Mouse (Mus musculus) MEL (cell line): ENCODE results near the gene Eef1akmt2. TPM values are rescaled to one million over a fixed set of nuclear protein-coding genes. Genes with fewer than 3 reads are reported as not detected.

Experiments
- DNase-seq: peaks from one replicate; pipeline ENCODE4 v3.0.0; 2011; ENCODE audit warnings: low read depth, low spot score
- H3K27ac ChIP-seq: 2 replicates; pipeline ENCODE4 v1.5.1; 2012; ENCODE audit warnings: low read depth, mild to moderate bottlenecking, control low read depth, low read length, moderate library complexity; ENCODE audit not compliant: control insufficient read depth
- H3K27me3 ChIP-seq, 2 experiments: fragments of 150-350 bp in 1 of 2; sonication (generic) in 1 of 2; 2 replicates each; pipeline ENCODE4 v1.6.1; 2012; ENCODE audit warnings: low read length in 2 of 2, mild to moderate bottlenecking in 2 of 2, improper control_type of control experiment in 1 of 2, moderate library complexity in 1 of 2; ENCODE audit not compliant: insufficient read depth in 2 of 2, control insufficient read depth in 1 of 2
- H3K36me3 ChIP-seq, 2 experiments: 2 replicates each; pipeline ENCODE4 v1.6.1; 2012 to 2014; ENCODE audit warnings: low read length in 2 of 2, improper control_type of control experiment in 1 of 2, inconsistent platforms in 1 of 2, mild to moderate bottlenecking in 1 of 2; ENCODE audit not compliant: insufficient read depth in 2 of 2, control insufficient read depth in 1 of 2
- H3K4me1 ChIP-seq, 2 experiments: fragments of 150-350 bp in 1 of 2; sonication (generic) in 1 of 2; 2 replicates each; pipeline ENCODE4 v1.6.1; 2012; ENCODE audit warnings: low read length in 2 of 2, improper control_type of control experiment in 1 of 2, mild to moderate bottlenecking in 1 of 2; ENCODE audit not compliant: insufficient read depth in 2 of 2, control insufficient read depth in 1 of 2
- H3K4me3 ChIP-seq, 2 experiments: fragments of 150-350 bp in 1 of 2; sonication (generic) in 1 of 2; 2 replicates each; pipeline ENCODE4 v1.5.1; 2012; ENCODE audit warnings: low read depth in 2 of 2, low read length in 2 of 2, mild to moderate bottlenecking in 2 of 2, moderate library complexity in 2 of 2, control low read depth in 1 of 2, improper control_type of control experiment in 1 of 2; ENCODE audit not compliant: control insufficient read depth in 1 of 2, insufficient read depth in 1 of 2
- H3K79me2 ChIP-seq: 2 replicates; pipeline ENCODE4 v1.6.1; 2012; ENCODE audit warnings: mild to moderate bottlenecking, low read length, moderate library complexity; ENCODE audit not compliant: control insufficient read depth, poor library complexity, insufficient read depth
- H3K9ac ChIP-seq: 2 replicates; pipeline ENCODE4 v1.6.1; 2012; ENCODE audit warnings: low read depth, mild to moderate bottlenecking, control low read depth, low read length, moderate library complexity; ENCODE audit not compliant: control insufficient read depth, poor library complexity, severe bottlenecking
- H3K9me3 ChIP-seq: fragments of 150-350 bp; sonication (generic); replicated peaks from 2 replicates; pipeline ENCODE4 v1.6.1; 2012; ENCODE audit warnings: mild to moderate bottlenecking, low read length, improper control_type of control experiment, moderate library complexity; ENCODE audit not compliant: insufficient read depth
- BHLHE40 ChIP-seq: IDR thresholded peaks from 2 replicates; pipeline ENCODE4 v1.6.1; 2012; ENCODE audit warnings: low read depth, mild to moderate bottlenecking, inconsistent platforms, low read length, improper control_type of control experiment, borderline replicate concordance
- CHD1 ChIP-seq: IDR thresholded peaks from 2 replicates; pipeline ENCODE4 v1.6.1; 2012; ENCODE audit warnings: low read depth, mild to moderate bottlenecking, inconsistent platforms, low read length, improper control_type of control experiment
- CHD2 ChIP-seq: IDR thresholded peaks from 2 replicates; pipeline ENCODE4 v1.6.1; 2011; ENCODE audit warnings: low read length, improper control_type of control experiment
- CTCF ChIP-seq, 3 experiments: IDR thresholded peaks in 2 of 3; conservative IDR thresholded peaks in 1 of 3; 2 replicates each; pipeline ENCODE4 v1.5.1; 2011 to 2012; ENCODE audit warnings: low read length in 3 of 3, low read depth in 2 of 3, mild to moderate bottlenecking in 2 of 3, improper control_type of control experiment in 1 of 3, inconsistent platforms in 1 of 3, mixed read lengths in 1 of 3, moderate library complexity in 1 of 3; ENCODE audit not compliant: control insufficient read depth in 1 of 3, insufficient read depth in 1 of 3, poor library complexity in 1 of 3, severe bottlenecking in 1 of 3
- E2F4 ChIP-seq: IDR thresholded peaks from 2 replicates; pipeline ENCODE4 v1.6.1; 2011; ENCODE audit warnings: low read depth, low read length, improper control_type of control experiment, borderline replicate concordance
- ELF1 ChIP-seq: IDR thresholded peaks from 2 replicates; pipeline ENCODE4 v1.6.1; 2014; ENCODE audit warnings: low read depth, mild to moderate bottlenecking, inconsistent platforms, low read length, improper control_type of control experiment, moderate library complexity
- EP300 ChIP-seq, 2 experiments: IDR thresholded peaks; 2 replicates each; pipeline ENCODE4 v1.6.1; 2011; ENCODE audit warnings: improper control_type of control experiment in 2 of 2, low read length in 2 of 2, low read depth in 1 of 2, mild to moderate bottlenecking in 1 of 2
- GABPA ChIP-seq: IDR thresholded peaks from 2 replicates; pipeline ENCODE4 v1.6.1; 2012; ENCODE audit warnings: low read depth, mild to moderate bottlenecking, inconsistent platforms, low read length, improper control_type of control experiment, moderate library complexity
- GATA1 ChIP-seq: IDR thresholded peaks from 2 replicates; pipeline ENCODE4 v1.6.1; 2011; ENCODE audit warnings: low read depth, low read length, improper control_type of control experiment
- HCFC1 ChIP-seq: IDR thresholded peaks from 2 replicates; pipeline ENCODE4 v1.6.1; 2012; ENCODE audit warnings: low read depth, mild to moderate bottlenecking, inconsistent platforms, low read length, improper control_type of control experiment, moderate library complexity
- JUND ChIP-seq: IDR thresholded peaks from 2 replicates; pipeline ENCODE4 v1.6.1; 2011; ENCODE audit warnings: low read depth, mild to moderate bottlenecking, improper control_type of control experiment, low read length
- KAT2A ChIP-seq: conservative IDR thresholded peaks from 2 replicates; pipeline ENCODE4 v1.6.1; 2012; ENCODE audit warnings: low read depth, low read length, improper control_type of control experiment, inconsistent platforms
- MAFK ChIP-seq: IDR thresholded peaks from 2 replicates; pipeline ENCODE4 v1.6.1; 2011; ENCODE audit warnings: low read depth, mild to moderate bottlenecking, low read length, improper control_type of control experiment, borderline replicate concordance
- MAX ChIP-seq: IDR thresholded peaks from 2 replicates; pipeline ENCODE4 v1.6.1; 2011; ENCODE audit warnings: low read length, improper control_type of control experiment
- MAZ ChIP-seq: IDR thresholded peaks from 2 replicates; pipeline ENCODE4 v1.6.1; 2012; ENCODE audit warnings: low read depth, mild to moderate bottlenecking, inconsistent platforms, low read length, improper control_type of control experiment
- MEF2A ChIP-seq: IDR thresholded peaks from 2 replicates; pipeline ENCODE4 v1.6.1; 2014; ENCODE audit warnings: low read depth, mild to moderate bottlenecking, inconsistent platforms, low read length, improper control_type of control experiment; ENCODE audit not compliant: poor library complexity, insufficient replicate concordance, severe bottlenecking; ENCODE audit errors: extremely low read depth
- MXI1 ChIP-seq: IDR thresholded peaks from 2 replicates; pipeline ENCODE4 v1.6.1; 2011; ENCODE audit warnings: mild to moderate bottlenecking, low read depth, low read length, improper control_type of control experiment
- MYB ChIP-seq: IDR thresholded peaks from 2 replicates; pipeline ENCODE4 v1.6.1; 2011; ENCODE audit warnings: mild to moderate bottlenecking, low read depth, low read length, improper control_type of control experiment
- MYC ChIP-seq: IDR thresholded peaks from 2 replicates; pipeline ENCODE4 v1.6.1; 2011; ENCODE audit warnings: low read depth, mild to moderate bottlenecking, low read length, improper control_type of control experiment, moderate library complexity
- NELFE ChIP-seq: IDR thresholded peaks from 2 replicates; pipeline ENCODE4 v1.6.1; 2011; ENCODE audit warnings: low read depth, low read length, improper control_type of control experiment
- NRF1 ChIP-seq: IDR thresholded peaks from 2 replicates; pipeline ENCODE4 v1.6.1; 2014; ENCODE audit warnings: low read depth, mild to moderate bottlenecking, inconsistent platforms, low read length, improper control_type of control experiment, moderate library complexity; ENCODE audit not compliant: poor library complexity, insufficient read depth, severe bottlenecking
- POLR2A ChIP-seq, 2 experiments: IDR thresholded peaks; 2 replicates each; pipeline ENCODE4 v1.6.1; 2011 to 2012; ENCODE audit warnings: low read length in 2 of 2, mild to moderate bottlenecking in 2 of 2, control low read depth in 1 of 2, improper control_type of control experiment in 1 of 2, low read depth in 1 of 2, moderate library complexity in 1 of 2; ENCODE audit not compliant: control insufficient read depth in 1 of 2, insufficient read depth in 1 of 2, poor library complexity in 1 of 2
- POLR2AphosphoS2 ChIP-seq: IDR thresholded peaks from 2 replicates; pipeline ENCODE4 v1.6.1; 2011; ENCODE audit warnings: low read length, improper control_type of control experiment
- POLR2AphosphoS5 ChIP-seq: IDR thresholded peaks from 2 replicates; pipeline ENCODE4 v1.6.1; 2012; ENCODE audit warnings: low read depth, borderline replicate concordance, mild to moderate bottlenecking, inconsistent platforms, low read length, moderate library complexity, mixed read lengths
- RAD21 ChIP-seq: IDR thresholded peaks from 2 replicates; pipeline ENCODE4 v1.6.1; 2011; ENCODE audit warnings: mild to moderate bottlenecking, low read depth, low read length, improper control_type of control experiment
- RCOR1 ChIP-seq: IDR thresholded peaks from 2 replicates; pipeline ENCODE4 v1.6.1; 2012; ENCODE audit warnings: low read depth, mild to moderate bottlenecking, inconsistent platforms, low read length, improper control_type of control experiment
- SIN3A ChIP-seq: IDR thresholded peaks from 2 replicates; pipeline ENCODE4 v1.6.1; 2012; ENCODE audit warnings: low read length, improper control_type of control experiment, inconsistent platforms
- SMC3 ChIP-seq: IDR thresholded peaks from 2 replicates; pipeline ENCODE4 v1.6.1; 2011; ENCODE audit warnings: low read depth, low read length, improper control_type of control experiment
- TAL1 ChIP-seq: IDR thresholded peaks from 2 replicates; pipeline ENCODE4 v1.6.1; 2012; ENCODE audit warnings: mild to moderate bottlenecking, inconsistent platforms, low read length, moderate library complexity, mixed read lengths
- TBP ChIP-seq: IDR thresholded peaks from 2 replicates; pipeline ENCODE4 v1.8.0; 2011; ENCODE audit warnings: low read depth, low read length, improper control_type of control experiment
- TCF12 ChIP-seq: IDR thresholded peaks from 2 replicates; pipeline ENCODE4 v1.6.1; 2014; ENCODE audit warnings: low read depth, mild to moderate bottlenecking, inconsistent platforms, low read length, improper control_type of control experiment, moderate library complexity
- UBTF ChIP-seq: IDR thresholded peaks from 2 replicates; pipeline ENCODE4 v1.6.1; 2012; ENCODE audit warnings: low read depth, mild to moderate bottlenecking, inconsistent platforms, low read length, improper control_type of control experiment, moderate library complexity, borderline replicate concordance; ENCODE audit not compliant: insufficient read depth
- USF1 ChIP-seq: IDR thresholded peaks from 2 replicates; pipeline ENCODE4 v1.6.1; 2014; ENCODE audit warnings: low read depth, mild to moderate bottlenecking, inconsistent platforms, low read length, improper control_type of control experiment, moderate library complexity
- USF2 ChIP-seq, 2 experiments: IDR thresholded peaks; 2 replicates each; pipeline ENCODE4 v1.6.1; 2011 to 2012; ENCODE audit warnings: improper control_type of control experiment in 2 of 2, low read length in 2 of 2, borderline replicate concordance in 1 of 2, inconsistent platforms in 1 of 2, low read depth in 1 of 2, mild to moderate bottlenecking in 1 of 2; ENCODE audit not compliant: insufficient read depth in 1 of 2
- ZC3H11A ChIP-seq: IDR thresholded peaks from 2 replicates; pipeline ENCODE4 v1.6.1; 2012; ENCODE audit warnings: low read depth, mild to moderate bottlenecking, inconsistent platforms, low read length, improper control_type of control experiment
- ZKSCAN1 ChIP-seq: IDR thresholded peaks from 2 replicates; pipeline ENCODE4 v1.6.1; 2012; ENCODE audit warnings: low read depth, mild to moderate bottlenecking, inconsistent platforms, low read length, improper control_type of control experiment, moderate library complexity
- ZMIZ1 ChIP-seq: IDR thresholded peaks from 2 replicates; pipeline ENCODE4 v1.6.1; 2012; ENCODE audit warnings: low read depth, mild to moderate bottlenecking, inconsistent platforms, low read length, improper control_type of control experiment, moderate library complexity
- ZNF384 ChIP-seq: IDR thresholded peaks from 2 replicates; pipeline ENCODE4 v1.6.1; 2012; ENCODE audit warnings: low read depth, mild to moderate bottlenecking, inconsistent platforms, low read length, improper control_type of control experiment
- polyA plus RNA-seq, 2 experiments: library from polyadenylated mRNA; stranded (reverse) in 1 of 2; unstranded in 1 of 2; fragments of >175 nt in 1 of 2; fragments of >200 nt in 1 of 2; gene quantifications; 2 replicates each; pipeline versions ENCODE4 v1.2.1 to v1.2.4; 2012; ENCODE audit warnings: low replicate concordance in 2 of 2, low read depth in 1 of 2; ENCODE audit not compliant: insufficient read length in 2 of 2, insufficient read depth in 1 of 2, missing spikeins in 1 of 2
- total RNA-seq: library from RNA; depleted of rRNA; stranded (reverse); fragments of 300-350 nt; gene quantifications from 2 replicates; pipeline ENCODE4 v1.2.3, GENCODE M21; 2012

The Eef1akmt2 gene
- total and polyA plus RNA-seq, 3 experiments: 26.9 to 330 (median 27.0) TPM

GRCm38 (mm10) chr7:132866316-132866715, 13.8 kb upstream of the Eef1akmt2 start:
- Histone ChIP-seq H3K9me3 (no peaks in the 10 kb centered on the region), H3K27me3 (no peaks in the 10 kb centered on the region), H3K4me3 (peak overlapping the region in 1 of 2 experiments; percentile 39; a peak in 2 of 4 replicates), H3K36me3 (peaks cover 18 to 41% of the 10 kb centered on the region in 2 experiments), H3K4me1 (peaks cover 11 to 15% of the 10 kb centered on the region in 2 experiments; a peak in 3 of 4 replicates), H3K27ac (peak overlapping the region; percentile 99), H3K9ac (peak overlapping the region; percentile 59), H3K79me2 (peaks cover 25% of the 10 kb centered on the region)
- peak; percentile 95 for DNase-seq
- no peak for TF ChIP-seq ELF1
- TF ChIP-seq MAFK: peak; percentile 37; the same call in 1 of the 2 replicates
- 0 out of 2 replicates have a peak, but pooled peaks have one; percentile 19 for TF ChIP-seq MYB
- TF ChIP-seq CHD1: no peak
- no peak for TF ChIP-seq SMC3
- no peak for TF ChIP-seq POLR2AphosphoS5
- no peak for TF ChIP-seq ZMIZ1
- peak in 1 of 2 experiments; percentile 40; a peak in 2 of 4 replicates for TF ChIP-seq POLR2A (IDR thresholded peaks at IDR 0.05; ENCODE audit: control insufficient read depth in 1 of 2, insufficient read depth in 1 of 2, low read depth in 1 of 2, low read length in 2 of 2, poor library complexity in 1 of 2)
- TF ChIP-seq ZNF384: no peak
- peak; percentile 86 for TF ChIP-seq GATA1
- no peak for TF ChIP-seq E2F4
- TF ChIP-seq USF1: peak; percentile 57
- peak; percentile 98 for TF ChIP-seq MXI1
- TF ChIP-seq RAD21: no peak
- no peak for TF ChIP-seq UBTF
- no peak for TF ChIP-seq ZKSCAN1
- TF ChIP-seq EP300 (IDR thresholded peaks at IDR 0.05; ENCODE audit: low read depth in 1 of 2, low read length in 2 of 2): peak; percentile 87 to 96
- TF ChIP-seq MAZ: no peak
- no peak for TF ChIP-seq GABPA
- TF ChIP-seq RCOR1: peak; percentile 63
- no peak for TF ChIP-seq CHD2
- peak; percentile 99 for TF ChIP-seq MYC
- no peak for TF ChIP-seq USF2 (IDR thresholded peaks at IDR 0.05; ENCODE audit: borderline replicate concordance in 1 of 2, insufficient read depth in 1 of 2, low read depth in 1 of 2, low read length in 2 of 2)
- no peak for TF ChIP-seq JUND
- no peak for TF ChIP-seq POLR2AphosphoS2
- TF ChIP-seq KAT2A: no peak
- peak; percentile 80 for TF ChIP-seq TCF12
- peak; percentile 98 for TF ChIP-seq SIN3A
- TF ChIP-seq TBP: peak; percentile 76
- no peak for TF ChIP-seq ZC3H11A
- no peak for TF ChIP-seq MEF2A
- 0 out of 2 replicates have a peak, but pooled peaks have one; percentile 35 for TF ChIP-seq HCFC1
- TF ChIP-seq CTCF (IDR thresholded peaks at IDR 0.05 in 2 of 3, conservative IDR thresholded peaks at IDR 0.05 in 1 of 3; ENCODE audit: control insufficient read depth in 1 of 3, insufficient read depth in 1 of 3, low read depth in 2 of 3, low read length in 3 of 3, poor library complexity in 1 of 3, severe bottlenecking in 1 of 3): no peak
- peak; percentile 78 for TF ChIP-seq TAL1
- no peak for TF ChIP-seq NRF1
- TF ChIP-seq MAX: peak; percentile 97
- peak; percentile 89 for TF ChIP-seq BHLHE40
- no peak for TF ChIP-seq NELFE
